Mouse (Mus musculus) liver, adult 2 months (tissue): ENCODE measurements around the gene Spta1.

Source experiments
- CTCF ChIP-seq: fragments of 200-500 bp; IDR thresholded peaks from 2 replicates; pipeline ENCODE4 v1.5.1; 2011; ENCODE audit warnings: low read depth, low read length, control low read depth
- POLR2A ChIP-seq: fragments of 200-500 bp; IDR thresholded peaks from 2 replicates; pipeline ENCODE4 v1.6.1; 2011; ENCODE audit warnings: low read length, control low read depth; ENCODE audit not compliant: insufficient read depth; ENCODE audit errors: extremely low read depth

- no peak for TF ChIP-seq CTCF
- TF ChIP-seq POLR2A, result no peak
Observed at GRCm38 (mm10) chr1:174155333-174155732, 17.2 kb upstream of the Spta1 start, which contains the start of gene Olfr420.
